Mouse (Mus musculus) ES-E14 (cell line): Measurements from ENCODE around the gene Slc28a2.

Experiments
- CHD2 ChIP-seq: IDR thresholded peaks from 2 replicates; pipeline ENCODE4 v1.6.1; 2014; ENCODE audit warnings: mild to moderate bottlenecking, low read depth, low read length, inconsistent platforms
- MAFK ChIP-seq: IDR thresholded peaks from 2 replicates; pipeline ENCODE4 v1.6.1; 2014; ENCODE audit warnings: mild to moderate bottlenecking, low read depth, low read length, inconsistent platforms; ENCODE audit not compliant: insufficient read depth
- ZC3H11A ChIP-seq: IDR thresholded peaks from 2 replicates; pipeline ENCODE4 v1.6.1; 2012; ENCODE audit warnings: low read depth, mild to moderate bottlenecking, inconsistent platforms, low read length, borderline replicate concordance
- ZNF384 ChIP-seq: IDR thresholded peaks from 2 replicates; pipeline ENCODE4 v1.6.1; 2012; ENCODE audit warnings: low read depth, low read length, inconsistent platforms

DNA sequence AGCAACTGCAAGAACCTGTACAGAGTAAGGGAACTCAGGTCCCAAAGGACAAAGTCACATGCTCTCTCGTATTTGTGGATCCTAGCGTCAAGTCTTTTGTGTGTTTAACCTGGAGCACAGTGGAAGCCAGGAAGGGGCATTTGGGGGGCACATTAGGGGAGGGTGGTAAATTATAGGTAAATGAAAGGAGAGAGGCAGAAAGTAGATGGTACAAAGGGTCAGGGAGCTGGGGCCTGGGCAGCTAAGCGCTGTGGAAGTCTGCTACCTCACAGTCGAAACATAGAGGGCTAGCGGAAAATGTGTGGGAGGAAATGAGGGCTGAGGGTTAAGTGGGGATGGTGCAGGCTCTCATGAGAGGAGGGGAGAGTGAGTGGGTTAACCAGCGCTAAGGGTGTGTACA is 44.2 kb upstream of the Slc28a2 start:
- TF ChIP-seq MAFK (no peak), ZC3H11A (no peak), CHD2 (no peak), ZNF384 (no peak)
